Mouse (Mus musculus) gastrocnemius, postnatal 10 days (tissue): ENCODE measurements around the gene Prdm5. TPM values are rescaled to one million over a fixed set of nuclear protein-coding genes. Genes with fewer than 3 reads are reported as not detected.

Source experiments
- DNase-seq: peaks from one replicate; pipeline ENCODE4 v3.0.0; 2021; ENCODE audit warnings: mixed read lengths
- total RNA-seq, 2 experiments: library from RNA; stranded (reverse); gene quantifications; 2 replicates each; pipeline ENCODE4 v1.2.3; 2021

The Prdm5 gene
- total RNA-seq, 2 experiments from 2014 or later = 7.7 to 10.6 TPM

GRCm38 (mm10) chr6:65831443-65831842 lies 52.7 kb downstream of the Prdm5 start:
- no peak for DNase-seq

- no peak for DNase-seq
These were observed 55.2 kb downstream of the Prdm5 start for GRCm38 (mm10) chr6:65834013-65834412.

GRCm38 (mm10) chr6:65842579-65842978 lies 63.8 kb downstream of the Prdm5 start:
- DNase-seq = no peak

- DNase-seq = no peak
These were observed 70.3 kb downstream of the Prdm5 start for GRCm38 (mm10) chr6:65849127-65849526.

- DNase-seq = no peak
These were observed 70.9 kb downstream of the Prdm5 start for GRCm38 (mm10) chr6:65849687-65850086.

- no peak for DNase-seq
These were observed 71.4 kb downstream of the Prdm5 start for GRCm38 (mm10) chr6:65850221-65850620.

- DNase-seq = no peak
These were observed 75.2 kb downstream of the Prdm5 start for GRCm38 (mm10) chr6:65854020-65854419.

- no peak for DNase-seq
These were observed 75.8 kb downstream of the Prdm5 start for GRCm38 (mm10) chr6:65854585-65854984.

- no peak for DNase-seq
These were observed 81.8 kb downstream of the Prdm5 start for GRCm38 (mm10) chr6:65860609-65861008.

- no peak for DNase-seq
These were observed 84.0 kb downstream of the Prdm5 start for GRCm38 (mm10) chr6:65862836-65863235.

GRCm38 (mm10) chr6:65864233-65864632 lies 85.4 kb downstream of the Prdm5 start:
- DNase-seq = no peak

GRCm38 (mm10) chr6:65864919-65865318 lies 86.1 kb downstream of the Prdm5 start:
- no peak for DNase-seq

GRCm38 (mm10) chr6:65865861-65866260 lies 87.1 kb downstream of the Prdm5 start:
- DNase-seq = no peak

GRCm38 (mm10) chr6:65871754-65872278 lies 93.0 kb downstream of the Prdm5 start:
- no peak for DNase-seq

- no peak for DNase-seq
These were observed 99.5 kb downstream of the Prdm5 start for GRCm38 (mm10) chr6:65878300-65878699.

- DNase-seq = no peak
These were observed 110.0 kb downstream of the Prdm5 start for GRCm38 (mm10) chr6:65888835-65889234.

- DNase-seq = no peak
These were observed 113.4 kb downstream of the Prdm5 start for GRCm38 (mm10) chr6:65892045-65892660.

- DNase-seq = no peak
These were observed 127.9 kb downstream of the Prdm5 start for GRCm38 (mm10) chr6:65906657-65907182.

GRCm38 (mm10) chr6:65915421-65915820 lies 136.6 kb downstream of the Prdm5 start:
- DNase-seq = no peak

GRCm38 (mm10) chr6:65921703-65922102 lies 142.9 kb downstream of the Prdm5 start:
- DNase-seq = no peak

GRCm38 (mm10) chr6:65923501-65924084 lies 144.8 kb downstream of the Prdm5 start:
- no peak for DNase-seq

- no peak for DNase-seq
These were observed 147.0 kb downstream of the Prdm5 start for GRCm38 (mm10) chr6:65925737-65926333.

- DNase-seq = no peak
These were observed 151.7 kb downstream of the Prdm5 start for GRCm38 (mm10) chr6:65930523-65930922.
